Mouse (Mus musculus) lung, postnatal 36 days (tissue): ENCODE measurements around the gene Fbxl4.
"Not testable (repeated sequence)": the region's sequence is repeated elsewhere in the genome, so short reads cannot be mapped to it uniquely, and the experiment has no call there.

Experiments
- DNase-seq: peaks from one replicate; pipeline ENCODE4 v3.0.0; 2022; ENCODE audit warnings: mixed read lengths

Fbxl4 gene

GRCm38 (mm10) chr4:22357266-22357930 is at the start of gene Fbxl4:
Fbxl4 (plus strand) TSS chr4:22357543.
- peak; percentile 85 for DNase-seq

GRCm38 (mm10) chr4:22314564-22314963 is 42.8 kb upstream of the Fbxl4 start:
- DNase-seq: no peak

GRCm38 (mm10) chr4:22342816-22343573 is 14.3 kb upstream of the Fbxl4 start:
- no peak for DNase-seq

GRCm38 (mm10) chr4:22349086-22349485 is 8.3 kb upstream of the Fbxl4 start:
- not testable (repeated sequence) for DNase-seq

- no peak for DNase-seq
These were observed 573 bp downstream of the Fbxl4 start for GRCm38 (mm10) chr4:22357931-22358300.

GRCm38 (mm10) chr4:22358487-22358886 is 1.1 kb downstream of the Fbxl4 start:
- DNase-seq: peak; percentile 4

GRCm38 (mm10) chr4:22367368-22367767 is 10.0 kb downstream of the Fbxl4 start:
- DNase-seq: no peak

GRCm38 (mm10) chr4:22378516-22378915 is 21.2 kb downstream of the Fbxl4 start:
- DNase-seq: no peak

- DNase-seq: peak; percentile 37
These were observed 23.3 kb downstream of the Fbxl4 start for GRCm38 (mm10) chr4:22380646-22381045.

- no peak for DNase-seq
These were observed 26.4 kb downstream of the Fbxl4 start for GRCm38 (mm10) chr4:22383528-22384265.

GRCm38 (mm10) chr4:22390045-22390444 is 32.7 kb downstream of the Fbxl4 start:
- no peak for DNase-seq

- no peak for DNase-seq
These were observed 35.6 kb downstream of the Fbxl4 start for GRCm38 (mm10) chr4:22392777-22393473.

- no peak for DNase-seq
These were observed 38.1 kb downstream of the Fbxl4 start for GRCm38 (mm10) chr4:22395404-22395803.

- no peak for DNase-seq
These were observed 39.2 kb downstream of the Fbxl4 start for GRCm38 (mm10) chr4:22396484-22397000.

GRCm38 (mm10) chr4:22397003-22397402 is 39.7 kb downstream of the Fbxl4 start:
- DNase-seq: no peak

- DNase-seq: peak; percentile 31
These were observed 44.7 kb downstream of the Fbxl4 start for GRCm38 (mm10) chr4:22402032-22402431.

GRCm38 (mm10) chr4:22402930-22403329 is 45.6 kb downstream of the Fbxl4 start:
- DNase-seq: no peak

GRCm38 (mm10) chr4:22420627-22421026 is 63.3 kb downstream of the Fbxl4 start:
- DNase-seq: peak; percentile 5

- no peak for DNase-seq
These were observed 65.1 kb downstream of the Fbxl4 start for GRCm38 (mm10) chr4:22422400-22422799.

- DNase-seq: no peak
These were observed 70.8 kb downstream of the Fbxl4 start for GRCm38 (mm10) chr4:22428150-22428549.

- DNase-seq: no peak
These were observed 112.2 kb downstream of the Fbxl4 start for GRCm38 (mm10) chr4:22469575-22469974.

GRCm38 (mm10) chr4:22476967-22477710 is 119.8 kb downstream of the Fbxl4 start:
- DNase-seq: no peak
